Mouse (Mus musculus): ENCODE data around the gene Amh.

Gene Amh

GRCm38 (mm10) chr10:80804916-80805315 lies at the start of gene Amh:
Gene Amh (plus strand): TSS chr10:80805243.
- no peak for DNase-seq (ENCODE audit: low spot score in 2 of 2)

- DNase-seq (ENCODE audit: low spot score in 2 of 2): no peak
Measured at GRCm38 (mm10) chr10:80755291-80756015, 49.6 kb upstream of the Amh start.

GRCm38 (mm10) chr10:80756099-80756498 lies 48.9 kb upstream of the Amh start:
- no peak for DNase-seq (ENCODE audit: low spot score in 2 of 2)

GRCm38 (mm10) chr10:80756509-80756908 lies 48.5 kb upstream of the Amh start:
- no peak for DNase-seq (ENCODE audit: low spot score in 2 of 2)

GRCm38 (mm10) chr10:80756967-80757366 lies 48.1 kb upstream of the Amh start:
- DNase-seq (ENCODE audit: low spot score in 2 of 2): no peak

- peak; percentile 87 to 90 for DNase-seq (ENCODE audit: low spot score in 2 of 2)
Measured at GRCm38 (mm10) chr10:80757717-80758116, 47.3 kb upstream of the Amh start.

GRCm38 (mm10) chr10:80758651-80759050 lies 46.4 kb upstream of the Amh start:
- no peak for DNase-seq (ENCODE audit: low spot score in 2 of 2)

GRCm38 (mm10) chr10:80760596-80761524 lies 44.2 kb upstream of the Amh start:
- no peak for DNase-seq (ENCODE audit: low spot score in 2 of 2)

- DNase-seq (ENCODE audit: low spot score in 2 of 2): no peak
Measured at GRCm38 (mm10) chr10:80761821-80762220, 43.2 kb upstream of the Amh start.

- DNase-seq (ENCODE audit: low spot score in 2 of 2): no peak
Measured at GRCm38 (mm10) chr10:80763502-80763901, 41.5 kb upstream of the Amh start.

GRCm38 (mm10) chr10:80765746-80766145 lies 39.3 kb upstream of the Amh start:
- DNase-seq (ENCODE audit: low spot score in 2 of 2): no peak

GRCm38 (mm10) chr10:80766161-80766815 lies 38.8 kb upstream of the Amh start:
- DNase-seq (ENCODE audit: low spot score in 2 of 2): no peak

- DNase-seq (ENCODE audit: low spot score in 2 of 2): no peak
Measured at GRCm38 (mm10) chr10:80768365-80768764, 36.7 kb upstream of the Amh start.

GRCm38 (mm10) chr10:80773816-80774215 lies 31.2 kb upstream of the Amh start:
- no peak for DNase-seq (ENCODE audit: low spot score in 2 of 2)

- peak; percentile 85 to 87 for DNase-seq (ENCODE audit: low spot score in 2 of 2)
Measured at GRCm38 (mm10) chr10:80774549-80774948, 30.5 kb upstream of the Amh start.

GRCm38 (mm10) chr10:80774981-80775380 lies 30.1 kb upstream of the Amh start:
- no peak for DNase-seq (ENCODE audit: low spot score in 2 of 2)

- DNase-seq (ENCODE audit: low spot score in 2 of 2): no peak
Measured at GRCm38 (mm10) chr10:80775731-80776130, 29.3 kb upstream of the Amh start.

- DNase-seq (ENCODE audit: low spot score in 2 of 2): no peak
Measured at GRCm38 (mm10) chr10:80776358-80776869, 28.6 kb upstream of the Amh start.

GRCm38 (mm10) chr10:80777123-80777522 lies 27.9 kb upstream of the Amh start:
- DNase-seq (ENCODE audit: low spot score in 2 of 2): no peak

- no peak for DNase-seq (ENCODE audit: low spot score in 2 of 2)
Measured at GRCm38 (mm10) chr10:80779565-80779964, 25.5 kb upstream of the Amh start.

GRCm38 (mm10) chr10:80784302-80784701 lies 20.7 kb upstream of the Amh start:
- no peak for DNase-seq (ENCODE audit: low spot score in 2 of 2)

- DNase-seq (ENCODE audit: low spot score in 2 of 2): peak; percentile 52 to 53
Measured at GRCm38 (mm10) chr10:80784871-80785270, 20.2 kb upstream of the Amh start.
